Mouse (Mus musculus) midbrain, embryonic 14.5 days (tissue): ENCODE results near the gene Tcf20. TPM values are rescaled to one million over a fixed set of nuclear protein-coding genes. Genes with fewer than 3 reads are reported as not detected.

Experiments used
- ATAC-seq: fragments of 200-750 bp; cut with Nextera tagmentation; 2 replicates; pipeline ENCODE4 v1.8.0; 2017; ENCODE audit warnings: moderate number of reproducible peaks, moderate library complexity; ENCODE audit not compliant: low FRiP score, low TSS enrichment
- DNase-seq: peaks from one replicate; pipeline ENCODE4 v3.0.0-alpha.2; 2015
- H3K27ac ChIP-seq: fragments of 300-500 bp; sonication (generic); replicated peaks from 2 replicates; pipeline ENCODE4 v1.5.1; 2014; ENCODE audit warnings: mild to moderate bottlenecking, low read depth, low read length, moderate library complexity
- H3K27me3 ChIP-seq: fragments of 300-500 bp; sonication (generic); 2 replicates; pipeline ENCODE4 v1.6.1; 2014; ENCODE audit warnings: low read length, control low read depth, mixed read lengths; ENCODE audit not compliant: control insufficient read depth, insufficient read depth
- H3K36me3 ChIP-seq: fragments of 300-500 bp; sonication (generic); 2 replicates; pipeline ENCODE4 v1.6.1; 2014; ENCODE audit warnings: low read length, control low read depth; ENCODE audit not compliant: control insufficient read depth, insufficient read depth
- H3K4me1 ChIP-seq: fragments of 300-500 bp; sonication (generic); 2 replicates; pipeline ENCODE4 v1.6.1; 2014; ENCODE audit warnings: mild to moderate bottlenecking, antibody characterized with exemption, low read length, control low read depth; ENCODE audit not compliant: control insufficient read depth, insufficient read depth
- H3K4me2 ChIP-seq: fragments of 300-500 bp; sonication (generic); 2 replicates; pipeline ENCODE4 v1.6.1; 2014; ENCODE audit warnings: mild to moderate bottlenecking, low read length, moderate library complexity
- H3K4me3 ChIP-seq: fragments of 300-500 bp; sonication (generic); replicated peaks from 2 replicates; pipeline ENCODE4 v1.5.1; 2014; ENCODE audit warnings: low read depth, low read length
- H3K9ac ChIP-seq: fragments of 300-500 bp; sonication (generic); replicated peaks from 2 replicates; pipeline ENCODE4 v1.6.1; 2014; ENCODE audit warnings: mild to moderate bottlenecking, low read length, moderate library complexity
- H3K9me3 ChIP-seq: fragments of 300-500 bp; sonication (generic); 2 replicates; pipeline ENCODE4 v1.6.1; 2016; ENCODE audit warnings: low read length, control low read depth, mixed read lengths; ENCODE audit not compliant: control insufficient read depth
- WGBS: fragments of 180-500 bp; shearing (Covaris S2); extraction: QIAGEN DNeasy Blood & Tissue Kit; methylation state at CpG from one replicate; pipeline ENCODE4 v1.1.7; 2014; 5-methylcytosine and 5-hydroxymethylcytosine counted together
- microRNA-seq: library from miRNA; unstranded; fragments of <30 nt; microRNA quantifications from one replicate; pipeline ENCODE4, GENCODE M21; 2016
- polyA plus RNA-seq: library from polyadenylated mRNA; unstranded; fragments of >200 nt; fragmentation: Nextera tagmentation; extraction: Ambion mirVana; gene quantifications from 2 replicates; pipeline ENCODE4 v1.2.1, GENCODE M21; 2014

Gene Tcf20
- polyA plus RNA-seq, 1 experiment from 2014 or later = 18.0 TPM

GRCm38 (mm10) chr15:82765943-82766342 lies 221.7 kb downstream of the Tcf20 start:
- Histone ChIP-seq H3K9ac (no peak overlapping the region), H3K4me3 (no peak overlapping the region), H3K4me2 (no peak overlapping the region), H3K9me3 (no peaks in the 10 kb centered on the region), H3K27me3 (no peaks in the 10 kb centered on the region), H3K27ac (no peak overlapping the region), H3K4me1 (no peaks in the 10 kb centered on the region), H3K36me3 (no peaks in the 10 kb centered on the region)
- DNase-seq (no peak), ATAC-seq (no peak)
- 95% methylated on average over 2 of the region's 2 CpGs for WGBS

GRCm38 (mm10) chr15:82764881-82765280 lies 222.8 kb downstream of the Tcf20 start:
- Histone ChIP-seq H3K36me3 (no peaks in the 10 kb centered on the region), H3K9me3 (no peaks in the 10 kb centered on the region), H3K4me1 (no peaks in the 10 kb centered on the region), H3K4me2 (no peak overlapping the region), H3K4me3 (no peak overlapping the region), H3K9ac (no peak overlapping the region), H3K27me3 (no peaks in the 10 kb centered on the region), H3K27ac (no peak overlapping the region)
- WGBS = 81% methylated on average over 6 of the region's 6 CpGs
- DNase-seq (no peak), ATAC-seq (no peak)

- Histone ChIP-seq H3K4me3 (no peak within 1 kb of the TSS), H3K4me2 (no peak within 1 kb of the TSS), H3K36me3 (no peaks in the 10 kb centered on the region), H3K4me1 (no peaks in the 10 kb centered on the region), H3K9ac (no peak within 1 kb of the TSS), H3K27ac (no peak within 1 kb of the TSS), H3K27me3 (no peaks in the 10 kb centered on the region), H3K9me3 (no peaks in the 10 kb centered on the region)
- ATAC-seq (no peak), DNase-seq (no peak)
- 93% methylated on average over 9 of the region's 9 CpGs for WGBS
These were observed 223.8 kb downstream of the Tcf20 start, which contains the start of gene Cyp2d40 for GRCm38 (mm10) chr15:82763631-82764420. Gene Cyp2d40 (minus strand): TSS chr15:82764183.

Small RNA genes lying within 50 kb of the gene (microRNA-seq; reads per million reads assigned to microRNA genes)
- gene Gm27618 (not detected), gene Mir3080 (20.9 reads per million, percentile 40 among the genes with 10 or more reads in this experiment)

Other genes starting within 250 kb of the Tcf20 start
- not detected in 2 replicates for gene Cyp2d40, start 223.7 kb downstream of the Tcf20 start, polyA plus RNA-seq
- 0.15 and 0.28 TPM in 2 replicates for gene Cyp2d26, start 193.6 kb downstream of the Tcf20 start, polyA plus RNA-seq
- 1.2 and 2.9 TPM in 2 replicates for gene Nfam1, start 45.4 kb upstream of the Tcf20 start, polyA plus RNA-seq
- gene Serhl, start 101.6 kb upstream of the Tcf20 start, polyA plus RNA-seq = 23.1 and 24.7 TPM in 2 replicates
- 57.0 and 62.3 TPM in 2 replicates for gene Rrp7a, start 134.9 kb upstream of the Tcf20 start, polyA plus RNA-seq
- 148 and 174 TPM in 2 replicates for gene Poldip3, start 161.5 kb upstream of the Tcf20 start, polyA plus RNA-seq
- 89.7 and 107 TPM in 2 replicates for gene Cyb5r3, start 184.7 kb upstream of the Tcf20 start, polyA plus RNA-seq